Mouse (Mus musculus) retina, postnatal 1 day (tissue): ENCODE measurements around the gene Bend3.
A peak's percentile ranks its signal among the peaks of the same experiment; 100 is the strongest.

Experiments used
- DNase-seq: peaks from one replicate; pipeline ENCODE4 v3.0.0-alpha.2; 2012

Gene Bend3

DNA sequence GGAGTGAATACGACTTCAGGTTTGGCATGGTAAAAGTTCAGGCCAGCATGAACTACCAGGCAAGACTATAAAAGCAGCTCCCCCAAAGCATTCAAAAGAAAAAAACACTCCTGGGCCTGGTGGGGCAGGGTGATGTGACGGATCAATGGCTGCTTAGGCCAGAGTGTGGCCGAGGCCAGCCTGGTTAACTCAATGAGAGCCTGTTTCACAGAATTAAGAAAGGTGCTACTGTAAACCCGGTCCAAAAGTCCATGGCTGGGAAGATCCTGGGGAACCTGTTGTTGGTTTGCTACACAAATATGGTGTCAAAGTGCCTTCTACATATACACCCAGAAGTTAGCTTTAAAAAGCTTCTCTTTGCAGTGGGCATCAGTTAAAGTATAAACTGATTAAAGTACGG is 60.2 kb downstream of the Bend3 start:
- DNase-seq = no peak

DNA sequence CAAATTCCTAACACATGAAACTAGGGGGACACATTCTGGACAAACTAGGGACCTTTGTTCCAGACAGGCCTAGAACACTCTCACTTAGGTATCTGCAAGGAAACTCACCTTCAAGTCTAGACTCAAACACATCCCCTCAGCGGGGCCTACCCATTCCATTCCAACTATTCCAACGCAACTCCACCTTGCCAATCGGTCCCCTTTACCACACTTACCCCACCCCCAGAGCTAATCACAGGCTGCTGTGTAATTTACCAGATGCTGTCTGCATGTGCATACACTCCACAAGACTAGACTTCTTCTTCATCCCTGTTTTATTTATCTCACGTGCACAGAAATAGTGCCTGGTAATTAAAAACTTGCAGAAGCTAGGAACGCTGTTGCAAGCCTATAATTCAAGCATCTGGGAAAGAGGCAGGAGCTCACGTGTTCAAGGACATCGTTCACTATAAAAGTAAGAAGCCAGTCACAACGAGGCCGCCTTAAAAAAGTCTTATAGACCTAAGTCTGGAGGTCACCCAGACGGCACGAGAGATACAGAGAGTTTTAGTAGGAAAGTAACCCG is 61.2 kb downstream of the Bend3 start:
- peak; percentile 6 for DNase-seq

DNA sequence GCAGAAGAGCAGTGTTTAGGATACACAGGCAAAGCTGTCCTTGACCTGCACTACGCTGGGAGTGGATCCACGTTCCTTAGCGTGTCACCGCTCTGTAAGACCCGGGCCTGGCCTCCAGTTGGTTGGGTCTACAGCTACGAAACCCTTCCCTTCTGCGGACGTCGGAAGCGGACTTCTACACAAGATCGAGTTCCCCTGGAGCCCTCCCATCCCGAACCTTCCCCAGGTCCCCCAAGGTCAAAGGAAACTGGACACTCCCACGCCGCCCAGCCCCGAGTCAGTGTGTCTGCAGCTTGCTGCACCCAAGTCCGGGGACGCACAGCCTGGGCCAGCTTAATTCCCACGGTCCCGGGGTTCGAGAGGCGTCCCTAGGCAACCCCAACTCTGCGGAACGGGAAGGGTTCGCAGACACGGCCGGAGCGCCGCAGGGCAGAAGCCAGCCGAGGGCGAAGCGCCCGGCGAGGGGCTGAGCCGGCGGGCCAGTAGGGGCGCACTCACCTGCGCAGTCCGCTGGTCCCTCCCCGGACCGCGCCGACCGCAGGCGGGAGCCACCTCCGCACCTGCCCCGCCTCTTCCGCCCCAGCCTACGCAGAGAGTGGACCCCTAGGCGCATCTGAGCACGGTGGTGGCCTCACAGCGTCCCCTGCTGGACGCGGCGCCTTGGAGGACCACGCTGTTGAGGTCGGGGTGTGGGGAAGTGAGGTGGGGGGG is 62.0 kb downstream of the Bend3 start, which contains the start of gene 1700021F05Rik:
Gene 1700021F05Rik (minus strand): TSS at position 553 of the 711 bp plus-strand sequence.
- peak; percentile 97 for DNase-seq

DNA sequence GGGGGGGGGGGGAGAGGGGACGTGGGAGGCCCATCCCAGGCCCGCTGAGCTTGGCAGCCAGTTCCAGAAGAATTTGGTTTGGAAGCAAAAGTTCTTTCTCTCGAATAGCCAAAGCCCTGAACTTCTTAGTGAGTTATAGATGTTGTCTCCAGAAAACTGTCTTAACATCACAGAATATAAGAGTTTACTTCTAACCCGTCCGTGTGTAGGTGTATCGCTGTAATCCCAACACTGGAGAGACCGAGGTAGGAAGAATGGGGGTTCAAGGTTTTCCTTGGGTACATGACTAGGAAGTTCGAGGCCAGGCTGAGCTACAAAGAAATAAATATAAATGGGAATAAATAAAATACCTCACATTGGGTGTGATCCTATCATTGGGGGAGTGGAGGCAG is 62.5 kb downstream of the Bend3 start:
- no peak for DNase-seq

DNA sequence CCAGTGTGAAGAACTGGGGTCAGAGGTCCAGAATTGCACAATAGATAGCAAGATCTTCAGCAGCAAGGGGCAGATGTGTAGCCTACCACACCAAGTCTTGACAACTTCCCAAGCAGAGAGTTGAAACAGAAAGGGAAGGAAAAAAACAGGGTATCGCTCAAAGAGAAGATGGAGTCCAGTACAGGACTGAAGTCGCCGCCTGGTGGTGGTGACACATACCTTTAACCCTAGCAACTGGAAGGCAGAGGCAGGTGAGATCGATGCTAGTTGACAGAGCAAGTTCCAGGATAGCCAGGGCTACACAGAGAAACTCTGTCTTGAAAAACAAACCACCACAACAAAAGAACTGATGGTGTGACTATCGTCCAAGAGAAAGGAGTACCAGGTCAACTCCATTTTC is 70.8 kb downstream of the Bend3 start:
- DNase-seq = peak; percentile 18

DNA sequence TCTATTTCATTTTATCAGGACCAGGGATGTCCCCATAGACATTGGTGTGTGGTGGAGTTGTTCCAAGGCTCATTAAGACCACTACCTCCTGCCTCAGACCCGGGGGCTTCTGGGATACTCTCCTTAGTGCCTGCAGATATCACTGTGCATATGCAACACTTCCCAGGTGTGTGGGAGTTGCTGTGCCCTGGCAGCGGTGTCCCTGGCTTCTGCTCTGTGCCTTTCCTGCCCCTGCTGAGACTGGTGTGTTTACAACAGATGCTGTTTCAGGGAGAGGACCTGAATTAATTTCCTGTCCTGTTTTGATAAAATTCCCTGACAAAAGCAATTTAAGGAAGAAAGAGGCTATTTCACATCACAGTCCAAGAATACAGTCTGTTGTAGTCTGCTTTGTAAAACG is 72.3 kb downstream of the Bend3 start:
- DNase-seq = no peak

DNA sequence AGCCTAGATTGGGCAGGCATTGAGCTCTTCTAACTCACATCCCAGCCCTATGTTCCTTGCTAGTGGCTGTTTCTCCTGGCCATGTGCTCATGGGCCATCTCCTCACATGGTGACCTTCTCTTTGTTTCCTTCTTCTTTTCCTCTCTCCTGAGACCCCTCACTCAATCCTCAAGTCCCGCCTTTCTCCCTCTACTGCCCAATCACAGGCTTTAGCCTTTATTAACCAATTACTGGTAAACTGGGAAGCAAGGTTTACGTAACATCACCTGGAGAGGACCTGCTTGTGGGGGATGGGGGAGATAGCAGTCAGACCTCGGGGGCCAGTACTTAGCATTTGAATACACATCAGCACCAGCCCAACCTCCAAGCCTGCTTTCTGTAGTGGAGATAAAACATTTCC is 72.8 kb downstream of the Bend3 start:
- DNase-seq = no peak

DNA sequence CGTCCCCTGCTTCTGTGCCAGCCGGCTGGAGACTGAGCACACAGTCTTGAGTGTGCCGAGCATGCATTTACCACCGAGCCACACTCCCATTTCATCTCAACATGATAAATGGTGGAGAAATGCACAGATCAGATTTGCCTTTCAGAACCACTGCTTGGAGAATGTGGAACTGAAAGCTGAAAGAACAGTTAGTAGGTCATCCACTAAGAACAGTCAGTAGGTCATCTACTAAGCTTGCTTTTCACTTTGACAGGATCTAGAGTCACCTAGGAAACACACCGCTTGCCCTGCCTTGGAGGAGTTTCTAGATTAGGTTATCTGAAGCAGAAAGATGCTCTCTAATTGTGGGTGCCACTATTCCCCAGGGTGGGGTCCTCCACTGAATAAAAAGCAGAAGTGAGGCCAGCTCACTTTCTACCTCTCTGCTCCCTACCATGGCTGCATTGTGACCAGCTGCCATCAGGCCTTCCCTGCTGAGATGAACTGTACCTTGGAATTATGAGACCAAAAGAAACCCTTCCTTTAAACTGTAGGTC is 79.1 kb downstream of the Bend3 start:
- no peak for DNase-seq

DNA sequence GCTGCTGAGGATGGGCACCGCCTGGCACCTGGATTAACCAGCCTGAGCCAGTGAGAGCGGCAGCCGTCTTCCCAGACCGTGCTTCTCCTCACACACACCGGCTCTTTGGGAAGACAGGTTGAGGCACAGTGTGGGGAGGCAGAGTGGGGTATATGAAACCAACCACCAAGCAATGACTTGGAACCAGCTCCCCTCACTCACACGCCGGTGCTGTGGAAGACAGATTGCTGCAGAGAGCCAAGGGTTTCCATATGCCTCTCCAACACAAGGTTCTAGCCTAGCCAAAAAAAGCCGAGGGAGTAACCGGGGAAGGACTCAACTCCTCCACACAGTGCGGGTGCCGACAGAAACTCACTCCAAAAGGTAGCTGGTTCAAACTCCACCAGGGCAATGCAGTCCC is 80.7 kb downstream of the Bend3 start:
- no peak for DNase-seq

DNA sequence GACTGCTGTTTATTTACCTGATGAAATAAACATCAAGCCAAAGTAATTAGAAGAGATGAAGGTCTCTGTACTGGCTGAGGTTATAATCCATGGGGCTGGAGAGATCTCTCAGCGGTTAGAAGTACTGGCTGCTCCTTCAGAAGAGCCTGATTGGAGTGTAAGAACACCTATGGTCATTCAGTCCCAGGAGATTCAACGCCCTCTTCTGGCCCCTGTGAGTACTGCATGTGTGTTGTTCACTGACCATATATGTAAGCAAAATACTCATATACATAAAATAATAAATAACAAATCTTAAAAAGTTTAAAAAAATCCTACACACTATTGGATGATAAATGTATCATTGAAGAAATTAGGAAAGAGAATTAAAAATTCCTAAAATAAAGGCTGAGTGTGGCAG is 82.1 kb downstream of the Bend3 start:
- no peak for DNase-seq

DNA sequence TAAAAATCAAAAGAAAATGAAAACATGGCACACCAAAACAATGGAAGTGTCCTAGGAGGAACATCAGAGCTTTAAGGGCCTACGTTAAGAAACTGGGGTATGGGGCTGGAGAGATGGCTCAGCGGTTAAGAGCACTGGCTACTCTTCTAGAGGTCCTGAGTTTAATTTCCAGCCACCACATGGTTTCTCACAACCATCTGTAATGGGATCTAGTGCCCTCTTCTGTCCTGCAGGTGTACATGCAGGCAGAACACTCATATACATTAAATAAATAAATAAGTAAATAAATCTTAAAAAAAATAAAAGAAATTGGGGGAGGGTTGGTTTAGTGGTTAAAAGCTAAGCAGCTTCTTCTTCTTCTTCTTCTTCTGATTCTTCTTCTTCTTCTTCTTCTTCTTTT is 82.7 kb downstream of the Bend3 start:
- no peak for DNase-seq
